Mouse (Mus musculus) embryonic fibroblast, embryonic 13.5 days (primary cell): ENCODE measurements around the gene Rbm20.

Source experiments
- CTCF ChIP-seq: IDR thresholded peaks from 2 replicates; pipeline ENCODE4 v1.5.1; 2011; ENCODE audit warnings: mild to moderate bottlenecking, control low read depth, low read length, moderate library complexity, borderline replicate concordance; ENCODE audit not compliant: insufficient read depth
- POLR2A ChIP-seq: IDR thresholded peaks from 2 replicates; pipeline ENCODE4 v1.6.1; 2011; ENCODE audit warnings: low read depth, mild to moderate bottlenecking, control low read depth, low read length, moderate library complexity

- TF ChIP-seq POLR2A (no peak), CTCF (no peak)
These were observed 36.3 kb downstream of the Rbm20 start for GRCm38 (mm10) chr19:53713364-53713763.
